Mouse (Mus musculus): ENCODE results near the gene Tdp1. TPM values are rescaled to one million over a fixed set of nuclear protein-coding genes. Genes with fewer than 3 reads are reported as not detected.
"Not testable (repeated sequence)": the region's sequence is repeated elsewhere in the genome, so short reads cannot be mapped to it uniquely, and the experiment has no call there.

Gene Tdp1
- total RNA-seq, 2 experiments from 2014 or later, result 13.4 to 16.0 TPM

- DNase-seq, result peak; percentile 45 to 57
Observed at GRCm38 (mm10) chr12:99958068-99959060, 74.0 kb downstream of the Tdp1 start.

- DNase-seq, result no peak
Observed at GRCm38 (mm10) chr12:99959291-99959690, 75.0 kb downstream of the Tdp1 start.

- DNase-seq, result no peak
Observed at GRCm38 (mm10) chr12:99959930-99960329, 75.6 kb downstream of the Tdp1 start.

GRCm38 (mm10) chr12:99960675-99961074 lies 76.4 kb downstream of the Tdp1 start:
- no peak for DNase-seq

- peak; percentile 76 to 81 for DNase-seq
Observed at GRCm38 (mm10) chr12:99964301-99965202, 80.2 kb downstream of the Tdp1 start, which contains the start of gene Kcnk13. Gene Kcnk13, plus strand, starts transcription at chr12:99964499.

GRCm38 (mm10) chr12:99965203-99966115 lies 81.1 kb downstream of the Tdp1 start:
- peak; percentile 45 to 53 for DNase-seq

GRCm38 (mm10) chr12:99966116-99966770 lies 81.9 kb downstream of the Tdp1 start:
- DNase-seq, result no peak

- no peak for DNase-seq
Observed at GRCm38 (mm10) chr12:99966881-99967363, 82.6 kb downstream of the Tdp1 start.

- no peak for DNase-seq
Observed at GRCm38 (mm10) chr12:99969906-99970305, 85.6 kb downstream of the Tdp1 start.

- not testable (repeated sequence) for DNase-seq
Observed at GRCm38 (mm10) chr12:99971205-99971894, 87.0 kb downstream of the Tdp1 start.

GRCm38 (mm10) chr12:99972825-99973224 lies 88.5 kb downstream of the Tdp1 start:
- no peak for DNase-seq

- no peak for DNase-seq
Observed at GRCm38 (mm10) chr12:99973659-99974058, 89.3 kb downstream of the Tdp1 start.

GRCm38 (mm10) chr12:99979541-99979940 lies 95.2 kb downstream of the Tdp1 start:
- no peak for DNase-seq

GRCm38 (mm10) chr12:99986797-99987196 lies 102.5 kb downstream of the Tdp1 start:
- DNase-seq, result no peak

- DNase-seq, result peak; percentile 17 to 28
Observed at GRCm38 (mm10) chr12:99988144-99988543, 103.8 kb downstream of the Tdp1 start.

- DNase-seq, result no peak
Observed at GRCm38 (mm10) chr12:99992362-99992862, 108.1 kb downstream of the Tdp1 start.

GRCm38 (mm10) chr12:99993146-99993890 lies 109.0 kb downstream of the Tdp1 start:
- DNase-seq, result no peak

- no peak for DNase-seq
Observed at GRCm38 (mm10) chr12:99995951-99996350, 111.6 kb downstream of the Tdp1 start.

GRCm38 (mm10) chr12:99999726-100000125 lies 115.4 kb downstream of the Tdp1 start:
- DNase-seq, result no peak

All from adrenal gland, postnatal 36 days (tissue).